Mouse (Mus musculus): ENCODE measurements at regions not wholly inside any gene's neighbourhood (a gene's known extent, or its start where the extent isn't known, plus 50 kb on each side); places are given as distances from the start of the nearest gene placed in this dataset.

DNA sequence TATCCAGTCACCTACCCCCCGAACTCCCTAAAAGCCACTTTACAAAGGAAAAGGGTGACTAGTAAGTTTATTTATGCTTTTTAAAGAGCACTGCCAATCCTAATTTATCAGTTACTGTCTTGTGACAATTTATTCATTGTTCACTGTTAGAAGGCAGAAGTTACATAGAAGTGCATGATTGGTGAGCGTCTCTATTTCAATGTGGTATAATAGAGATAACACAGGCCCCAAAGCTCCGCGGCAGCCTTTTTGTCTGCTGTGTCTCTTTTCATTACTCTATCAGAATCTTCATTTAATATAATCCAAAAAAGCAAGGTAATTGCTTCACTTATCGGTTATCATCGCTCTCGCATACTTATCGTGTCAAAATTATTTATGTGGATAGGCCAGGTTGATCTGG, 207.1 kb downstream of the Lmo4 start:
- WGBS: 91% methylated on average over 8 of the region's 8 CpGs
- Histone ChIP-seq H3K9ac (no peak overlapping the region), H3K9me3 (no peaks in the 10 kb centered on the region), H3K27ac (no peak overlapping the region), H3K36me3 (no peaks in the 10 kb centered on the region), H3K27me3 (no peaks in the 10 kb centered on the region), H3K4me2 (no peak overlapping the region), H3K4me1 (no peaks in the 10 kb centered on the region), H3K4me3 (no peak overlapping the region)
- no peak for ATAC-seq (ENCODE audit: insufficient number of reproducible peaks, insufficient read depth, low FRiP score, low TSS enrichment, low read depth)

DNA sequence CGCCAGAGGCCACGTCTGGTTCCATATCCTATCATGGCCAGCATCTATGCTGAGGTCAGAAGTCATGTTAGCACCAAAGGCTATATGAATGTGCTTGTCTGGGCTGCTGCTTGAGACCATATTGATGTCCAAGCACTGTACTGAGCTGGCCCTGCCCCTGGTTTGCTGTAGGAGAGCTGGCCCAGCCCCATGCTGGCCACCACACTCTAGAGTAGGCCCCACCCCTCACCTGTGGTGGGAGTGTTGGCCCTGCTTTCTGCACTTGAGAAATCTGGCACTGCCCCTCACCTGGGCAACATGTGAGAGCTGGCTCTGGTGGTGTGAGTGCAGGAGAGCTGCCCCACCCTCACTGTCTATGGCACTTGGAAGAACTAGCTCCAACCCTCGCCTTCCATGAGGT, 210.0 kb downstream of the Lmo4 start:
- Histone ChIP-seq H3K27me3 (no peaks in the 10 kb centered on the region), H3K4me1 (peaks cover 7% of the 10 kb centered on the region; the same call in 1 of the 2 replicates), H3K4me2 (no peak overlapping the region), H3K27ac (no peak overlapping the region), H3K9me3 (no peaks in the 10 kb centered on the region), H3K4me3 (no peak overlapping the region), H3K9ac (no peak overlapping the region), H3K36me3 (no peaks in the 10 kb centered on the region)
- ATAC-seq (ENCODE audit: insufficient number of reproducible peaks, insufficient read depth, low FRiP score, low TSS enrichment, low read depth): no peak
- 89% methylated on average over 3 of the region's 3 CpGs for WGBS

DNA sequence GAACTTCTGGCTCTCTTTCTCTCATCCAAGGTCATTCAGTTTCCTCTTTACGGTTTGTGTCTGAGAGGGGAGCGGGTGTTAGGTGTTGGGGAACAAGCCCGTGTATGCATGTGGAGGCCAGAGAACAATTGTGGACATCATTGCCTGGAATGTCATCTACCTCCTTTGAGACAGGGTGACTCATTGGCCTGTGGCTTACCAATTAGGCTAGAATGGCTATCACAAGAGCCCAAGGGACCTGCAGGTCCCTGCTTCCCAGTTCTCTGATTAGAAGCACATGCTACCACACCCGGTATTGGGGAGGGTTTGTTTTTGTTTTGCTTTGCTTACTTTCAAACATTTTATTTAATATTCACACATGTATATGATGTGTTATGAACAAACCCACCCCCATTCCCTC, 216.0 kb downstream of the Lmo4 start:
- Histone ChIP-seq H3K36me3 (no peaks in the 10 kb centered on the region), H3K4me3 (no peak overlapping the region), H3K9ac (no peak overlapping the region), H3K27ac (no peak overlapping the region), H3K4me1 (peaks cover 7% of the 10 kb centered on the region; the same call in 1 of the 2 replicates), H3K4me2 (no peak overlapping the region), H3K9me3 (no peaks in the 10 kb centered on the region), H3K27me3 (no peaks in the 10 kb centered on the region)
- WGBS: 72% methylated on average over 4 of the region's 4 CpGs
- no peak for ATAC-seq (ENCODE audit: insufficient number of reproducible peaks, insufficient read depth, low FRiP score, low TSS enrichment, low read depth)

DNA sequence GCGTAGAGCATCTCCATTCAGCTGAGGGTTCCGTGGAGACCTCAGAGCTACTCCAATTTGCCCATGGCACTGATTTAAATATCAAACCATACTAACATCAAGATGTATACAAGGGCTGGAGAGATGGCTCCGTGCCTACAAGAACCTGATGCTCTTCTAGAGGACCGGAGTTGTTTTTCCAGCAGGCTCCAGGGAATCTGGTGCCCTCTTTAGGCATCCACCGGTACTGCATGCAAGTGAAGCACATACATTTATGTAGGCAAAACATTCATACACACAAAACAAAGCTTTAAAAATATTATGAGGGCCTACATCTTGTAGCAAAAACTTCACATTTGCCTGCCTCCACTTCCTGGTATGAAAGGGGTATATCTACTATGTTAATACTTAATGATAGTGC, 217.0 kb downstream of the Lmo4 start:
- Histone ChIP-seq H3K9me3 (no peaks in the 10 kb centered on the region), H3K4me1 (peaks cover 7% of the 10 kb centered on the region; the same call in 1 of the 2 replicates), H3K36me3 (no peaks in the 10 kb centered on the region), H3K4me2 (no peak overlapping the region), H3K27ac (no peak overlapping the region), H3K4me3 (no peak overlapping the region), H3K9ac (no peak overlapping the region), H3K27me3 (no peaks in the 10 kb centered on the region)
- no peak for ATAC-seq (ENCODE audit: insufficient number of reproducible peaks, insufficient read depth, low FRiP score, low TSS enrichment, low read depth)
- WGBS: 94% methylated on average over 5 of the region's 5 CpGs

DNA sequence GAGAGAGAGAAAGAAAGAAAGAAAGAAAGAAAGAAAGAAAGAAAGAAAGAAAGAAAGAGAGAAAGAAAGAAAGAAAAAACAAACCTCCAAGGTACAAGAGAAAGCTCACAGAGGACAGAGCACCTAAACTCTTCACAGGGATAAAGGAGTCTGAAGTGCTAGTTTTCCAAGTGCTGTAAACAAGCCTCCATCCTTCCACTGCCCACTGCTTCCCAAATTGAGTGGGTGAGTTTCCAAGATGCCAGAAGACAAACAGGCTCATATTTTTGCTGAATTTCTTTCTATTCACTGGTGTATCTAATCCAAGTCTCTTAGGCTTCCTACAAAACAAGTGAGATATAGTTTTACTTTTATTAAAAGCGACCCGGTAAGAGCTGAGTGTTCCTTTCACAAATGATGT, 218.2 kb downstream of the Lmo4 start:
- Histone ChIP-seq H3K27ac (no peak overlapping the region), H3K9me3 (no peaks in the 10 kb centered on the region), H3K4me3 (no peak overlapping the region), H3K36me3 (no peaks in the 10 kb centered on the region), H3K4me2 (no peak overlapping the region), H3K4me1 (peaks cover 7% of the 10 kb centered on the region; the same call in 1 of the 2 replicates), H3K9ac (no peak overlapping the region), H3K27me3 (no peaks in the 10 kb centered on the region)
- 94% methylated on average over 2 of the region's 2 CpGs for WGBS
- no peak for ATAC-seq (ENCODE audit: insufficient number of reproducible peaks, insufficient read depth, low FRiP score, low TSS enrichment, low read depth)

DNA sequence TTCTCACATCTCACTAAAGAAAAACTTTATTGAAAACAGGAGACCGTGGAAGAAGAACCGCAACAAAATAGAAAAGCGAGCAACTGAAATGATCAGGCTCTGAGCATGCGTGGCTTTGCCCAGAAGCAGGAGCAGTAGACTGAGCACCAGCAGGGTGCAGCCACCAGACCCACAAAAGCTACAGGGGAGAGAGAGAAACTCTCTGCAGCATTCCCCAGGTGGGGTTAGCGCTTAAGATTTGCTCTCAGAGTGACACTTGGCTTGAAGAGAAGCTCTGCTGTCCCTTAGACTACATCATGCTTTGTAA, 218.9 kb downstream of the Lmo4 start:
- Histone ChIP-seq H3K27me3 (no peaks in the 10 kb centered on the region), H3K9ac (no peak overlapping the region), H3K4me3 (no peak overlapping the region), H3K4me2 (no peak overlapping the region), H3K9me3 (no peaks in the 10 kb centered on the region), H3K27ac (no peak overlapping the region), H3K4me1 (peaks cover 7% of the 10 kb centered on the region; the same call in 1 of the 2 replicates), H3K36me3 (no peaks in the 10 kb centered on the region)
- 58% methylated on average over 5 of the region's 5 CpGs for WGBS
- ATAC-seq (ENCODE audit: insufficient number of reproducible peaks, insufficient read depth, low FRiP score, low TSS enrichment, low read depth): no peak

DNA sequence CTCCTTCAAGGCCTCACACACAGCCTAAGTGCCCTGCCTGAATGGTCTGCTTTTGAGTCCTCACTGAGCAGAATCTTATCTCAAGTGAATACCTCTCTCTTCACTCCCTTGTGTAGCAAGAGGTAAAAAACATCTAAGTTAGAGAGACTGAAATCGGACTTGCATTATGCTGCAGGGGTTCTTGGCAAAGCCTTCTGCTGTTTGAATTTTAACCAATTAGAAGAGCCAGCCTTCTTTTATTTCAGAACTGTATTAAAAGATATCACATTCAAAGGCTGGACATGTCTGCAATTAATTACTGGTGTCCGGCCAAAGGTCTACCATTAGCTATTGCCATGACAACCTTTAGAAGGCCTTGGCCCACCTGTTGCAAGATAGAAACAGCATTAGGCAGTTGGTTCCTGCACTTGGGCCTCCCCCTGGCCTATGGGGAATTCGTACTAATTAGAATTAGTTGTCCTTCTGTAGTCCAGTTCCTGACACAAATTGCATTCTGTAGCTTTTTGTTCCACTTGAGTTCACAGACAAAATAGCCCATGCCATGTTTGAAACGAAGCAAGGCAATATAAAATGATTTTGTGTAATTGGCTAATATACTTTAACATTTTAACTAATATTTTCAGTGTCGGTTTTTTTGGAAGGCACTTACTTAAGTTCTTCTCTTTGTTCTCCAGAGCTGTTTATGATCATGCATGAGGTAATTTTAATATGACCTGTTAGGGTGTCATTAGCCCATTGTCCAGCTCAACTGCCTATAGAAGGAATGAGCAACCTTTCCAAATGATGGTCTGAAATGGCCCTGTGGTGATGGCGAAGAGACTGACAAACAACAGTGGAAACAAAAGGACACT, 219.4 kb downstream of the Lmo4 start:
- Histone ChIP-seq H3K4me2 (no peak overlapping the region), H3K4me3 (no peak overlapping the region), H3K9me3 (no peaks in the 10 kb centered on the region), H3K4me1 (peaks cover 5% of the 10 kb centered on the region; the same call in 1 of the 2 replicates), H3K27me3 (no peaks in the 10 kb centered on the region), H3K36me3 (no peaks in the 10 kb centered on the region), H3K9ac (no peak overlapping the region), H3K27ac (no peak overlapping the region)
- WGBS: 50% methylated on average over 6 of the region's 6 CpGs
- ATAC-seq (ENCODE audit: insufficient number of reproducible peaks, insufficient read depth, low FRiP score, low TSS enrichment, low read depth): no peak

DNA sequence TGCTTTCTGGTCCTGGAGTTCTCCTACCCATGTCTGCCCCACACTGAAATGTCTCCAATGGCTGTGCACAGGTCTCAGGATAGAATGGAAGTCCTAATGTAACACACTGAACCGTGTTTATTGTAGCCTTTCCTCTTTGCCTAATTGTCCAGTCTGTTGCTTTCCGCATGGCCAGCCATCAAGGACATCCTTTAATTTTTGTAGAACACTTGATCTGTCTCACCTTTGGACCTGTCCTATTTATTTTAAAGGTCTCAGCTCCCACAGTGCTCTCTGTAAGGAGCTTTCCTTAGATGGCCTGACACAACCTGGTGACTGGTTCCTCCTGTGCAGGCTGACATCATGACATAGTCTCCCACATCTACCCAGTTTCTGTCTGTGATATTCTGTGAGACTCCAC, 226.3 kb downstream of the Lmo4 start:
- no peak overlapping the region for H3K4me3 ChIP-seq
- WGBS: 81% methylated on average over 2 of the region's 2 CpGs

DNA sequence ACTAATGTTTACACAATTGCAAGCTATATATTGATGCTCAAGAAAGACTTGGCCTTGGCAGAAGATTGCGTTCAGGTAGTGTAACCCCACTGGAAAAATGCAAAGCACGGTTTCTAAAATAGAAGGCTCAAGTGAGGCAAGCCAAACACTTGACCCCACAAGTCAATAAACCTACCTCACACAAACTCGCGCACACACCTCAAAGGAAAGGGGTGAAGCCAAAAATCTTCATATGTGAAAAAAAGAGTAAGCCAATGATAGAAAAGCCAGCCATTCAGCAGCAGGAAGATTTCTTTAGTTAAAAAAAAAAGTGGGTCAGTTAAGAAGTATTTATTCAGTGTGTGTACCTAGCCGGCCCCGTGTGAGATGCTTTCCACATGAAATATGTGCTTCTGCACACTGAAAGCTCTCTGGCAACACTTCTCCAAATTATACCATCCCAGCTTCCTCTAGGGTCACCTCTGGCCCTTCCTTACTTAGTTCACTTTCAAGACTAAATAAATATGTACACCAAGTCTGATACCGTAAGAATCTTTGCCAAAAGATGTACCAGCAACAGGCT, 227.1 kb downstream of the Lmo4 start:
- 86% methylated on average over 7 of the region's 7 CpGs for WGBS
- no peak overlapping the region for H3K27ac ChIP-seq
- H3K36me3 ChIP-seq: no peaks in the 10 kb centered on the region
- ATAC-seq (ENCODE audit: insufficient number of reproducible peaks, insufficient read depth, low FRiP score, low TSS enrichment, low read depth): no peak
- H3K9ac ChIP-seq: no peak overlapping the region
- no peaks in the 10 kb centered on the region for H3K4me1 ChIP-seq
- no peak overlapping the region for H3K4me2 ChIP-seq
- no peaks in the 10 kb centered on the region for H3K27me3 ChIP-seq
- H3K4me3 ChIP-seq: no peak overlapping the region
- no peaks in the 10 kb centered on the region for H3K9me3 ChIP-seq

More for the DNA sequence above, 226.3 kb downstream of the Lmo4 start:
- Histone ChIP-seq H3K9me3 (no peaks in the 10 kb centered on the region), H3K36me3 (no peaks in the 10 kb centered on the region), H3K27me3 (no peaks in the 10 kb centered on the region), H3K4me2 (no peak overlapping the region), H3K27ac (no peak overlapping the region), H3K4me1 (no peaks in the 10 kb centered on the region), H3K9ac (no peak overlapping the region)
- no peak for ATAC-seq (ENCODE audit: insufficient number of reproducible peaks, insufficient read depth, low FRiP score, low TSS enrichment, low read depth)

DNA sequence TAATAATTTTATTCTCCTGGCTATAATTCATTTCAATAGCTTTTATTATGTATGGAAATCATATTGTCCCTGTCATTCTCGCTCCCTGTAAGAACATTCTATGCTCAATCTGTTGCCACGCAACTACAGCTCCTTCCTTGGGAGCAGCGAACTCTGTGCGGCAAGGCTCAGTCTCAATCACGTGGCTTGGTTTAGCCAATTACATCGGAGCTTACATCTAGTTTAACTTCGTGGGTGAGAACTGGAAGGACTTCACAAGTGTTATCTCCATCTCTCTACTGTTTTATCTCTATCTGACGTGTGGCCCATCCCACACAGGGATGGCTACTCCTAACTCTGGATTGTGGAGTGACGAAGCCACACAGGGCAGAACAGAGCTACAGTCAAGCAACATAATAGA, 231.4 kb downstream of the Lmo4 start:
- Histone ChIP-seq H3K4me2 (no peak overlapping the region), H3K4me1 (no peaks in the 10 kb centered on the region), H3K27ac (no peak overlapping the region), H3K4me3 (no peak overlapping the region), H3K9me3 (no peaks in the 10 kb centered on the region), H3K9ac (no peak overlapping the region), H3K36me3 (no peaks in the 10 kb centered on the region), H3K27me3 (no peaks in the 10 kb centered on the region)
- WGBS: 87% methylated on average over 9 of the region's 9 CpGs
- ATAC-seq (ENCODE audit: insufficient number of reproducible peaks, insufficient read depth, low FRiP score, low TSS enrichment, low read depth): no peak

DNA sequence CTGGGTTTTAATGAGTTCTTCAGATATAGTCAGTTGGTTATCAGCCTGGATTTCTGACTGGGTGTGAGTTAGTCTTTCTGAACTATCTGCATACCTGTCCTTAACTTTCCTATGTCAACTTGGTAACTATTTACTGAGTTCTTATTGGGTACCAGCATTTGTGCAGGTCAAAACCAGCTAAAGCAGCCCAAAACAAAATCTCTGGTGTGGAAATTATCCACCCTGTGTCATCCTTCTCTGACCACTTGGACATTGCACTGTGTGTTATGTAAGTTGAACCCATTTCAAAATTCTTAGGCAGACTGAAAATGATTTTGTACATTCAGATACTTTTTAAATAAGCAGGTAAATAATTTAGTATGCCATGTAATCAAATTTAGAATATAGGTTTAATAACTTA, 232.7 kb downstream of the Lmo4 start:
- Histone ChIP-seq H3K9ac (no peak overlapping the region), H3K27ac (no peak overlapping the region), H3K36me3 (no peaks in the 10 kb centered on the region), H3K4me1 (no peaks in the 10 kb centered on the region), H3K4me2 (no peak overlapping the region), H3K4me3 (no peak overlapping the region), H3K9me3 (no peaks in the 10 kb centered on the region), H3K27me3 (no peaks in the 10 kb centered on the region)
- ATAC-seq (ENCODE audit: insufficient number of reproducible peaks, insufficient read depth, low FRiP score, low TSS enrichment, low read depth): no peak

DNA sequence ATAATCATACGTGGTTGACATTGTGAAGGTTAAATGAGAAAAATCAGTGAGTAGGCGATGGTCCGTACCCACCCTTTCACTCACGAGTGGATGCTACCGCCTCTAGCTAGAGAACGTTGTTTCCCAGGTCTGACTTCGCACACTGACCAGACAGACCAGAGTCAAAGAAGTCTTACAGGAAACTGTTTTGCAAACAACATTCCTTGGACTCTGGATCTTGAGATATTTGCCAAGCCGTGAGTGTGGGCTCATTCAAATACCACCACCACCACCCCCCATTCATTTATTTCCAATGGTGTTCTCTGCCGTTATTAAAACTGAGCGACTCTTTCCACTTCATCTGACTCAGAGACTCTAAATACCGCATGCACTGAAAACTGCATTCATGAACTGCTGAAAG, 234.2 kb downstream of the Lmo4 start:
- no peak for ATAC-seq (ENCODE audit: insufficient number of reproducible peaks, insufficient read depth, low FRiP score, low TSS enrichment, low read depth)
- Histone ChIP-seq H3K27ac (no peak overlapping the region), H3K36me3 (no peaks in the 10 kb centered on the region), H3K27me3 (no peaks in the 10 kb centered on the region), H3K4me1 (no peaks in the 10 kb centered on the region), H3K4me3 (no peak overlapping the region), H3K9me3 (no peaks in the 10 kb centered on the region), H3K4me2 (no peak overlapping the region), H3K9ac (no peak overlapping the region)
- WGBS: 87% methylated on average over 11 of the region's 11 CpGs

Data from embryonic facial prominence, embryonic 13.5 days (tissue).